Mouse (Mus musculus): ENCODE results near the gene Cabp4.

DNA sequence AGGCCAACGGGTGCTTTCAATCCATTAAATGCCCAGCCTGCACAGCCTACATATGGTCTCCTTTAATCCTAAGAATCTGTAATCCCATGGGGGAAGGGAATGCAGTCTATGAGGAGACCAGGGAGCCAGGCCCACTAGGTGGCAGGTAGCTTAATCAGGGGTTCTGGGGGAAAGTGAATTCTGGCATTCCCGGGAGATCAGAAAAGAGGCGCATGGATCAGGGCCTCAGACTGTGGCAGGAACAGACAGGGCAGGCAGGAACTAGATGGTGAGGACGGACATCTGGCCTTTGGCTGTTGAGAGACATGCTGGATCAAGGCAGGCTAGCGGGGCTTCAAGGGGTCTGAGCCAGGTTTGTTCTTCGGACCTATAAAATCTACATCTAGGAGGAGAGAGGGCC, 42.4 kb downstream of the Cabp4 start:
- no peak for TF ChIP-seq CTCF (IDR thresholded peaks at IDR 0.05; ENCODE audit: borderline replicate concordance, control insufficient read depth, extremely low read depth, insufficient read depth, low read length, poor library complexity)
- TF ChIP-seq POLR2A (IDR thresholded peaks at IDR 0.05; ENCODE audit: control insufficient read depth, extremely low read depth, insufficient read depth, low read length, poor library complexity), result no peak
